Mouse (Mus musculus) brain, embryonic 14.5 days (tissue): ENCODE measurements around the gene Gen1. TPM values are rescaled to one million over a fixed set of nuclear protein-coding genes. Genes with fewer than 3 reads are reported as not detected.

Source experiments
- DNase-seq: peaks from one replicate; pipeline ENCODE4 v3.0.0-alpha.2; 2011; ENCODE audit warnings: low read depth
- CTCF ChIP-seq: fragments of 200-500 bp; IDR thresholded peaks from 2 replicates; pipeline ENCODE4 v1.5.1; 2012; ENCODE audit warnings: inconsistent platforms, mild to moderate bottlenecking, moderate library complexity, borderline replicate concordance; ENCODE audit not compliant: insufficient read depth, insufficient read length; ENCODE audit errors: extremely low read depth
- POLR2A ChIP-seq: fragments of 200-500 bp; IDR thresholded peaks from 2 replicates; pipeline ENCODE4 v1.6.1; 2012; ENCODE audit warnings: mild to moderate bottlenecking, inconsistent platforms, borderline replicate concordance; ENCODE audit not compliant: poor library complexity, insufficient read depth, insufficient read length, severe bottlenecking; ENCODE audit errors: extremely low read depth
- polyA plus RNA-seq: library from polyadenylated mRNA; depleted of rRNA; stranded (reverse); fragments of >200 nt; gene quantifications from 2 replicates; pipeline ENCODE4 v1.2.3, GENCODE M21; 2012

Gene Gen1
- polyA plus RNA-seq, 1 experiment = 2.3 TPM

DNA sequence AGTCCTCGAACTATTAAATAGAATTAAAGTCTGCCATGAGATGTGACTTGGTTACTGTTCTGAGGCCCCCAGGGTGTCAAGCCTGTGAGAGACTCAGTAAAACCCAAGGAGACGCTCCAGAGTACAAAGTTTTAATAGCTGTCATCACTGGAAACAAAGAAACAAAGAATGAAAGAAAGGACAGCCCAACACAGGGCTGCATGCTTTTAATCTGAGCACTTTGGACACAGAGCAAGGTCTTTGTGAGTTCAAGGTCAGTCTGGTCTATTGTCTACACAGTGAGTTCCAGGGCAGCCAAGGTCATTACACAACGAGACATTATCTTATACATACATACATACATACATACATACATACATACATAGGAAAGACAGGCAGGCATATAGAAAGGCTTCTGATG, 49.1 kb downstream of the Gen1 start:
- DNase-seq = no peak
- TF ChIP-seq CTCF (no peak), POLR2A (no peak)

DNA sequence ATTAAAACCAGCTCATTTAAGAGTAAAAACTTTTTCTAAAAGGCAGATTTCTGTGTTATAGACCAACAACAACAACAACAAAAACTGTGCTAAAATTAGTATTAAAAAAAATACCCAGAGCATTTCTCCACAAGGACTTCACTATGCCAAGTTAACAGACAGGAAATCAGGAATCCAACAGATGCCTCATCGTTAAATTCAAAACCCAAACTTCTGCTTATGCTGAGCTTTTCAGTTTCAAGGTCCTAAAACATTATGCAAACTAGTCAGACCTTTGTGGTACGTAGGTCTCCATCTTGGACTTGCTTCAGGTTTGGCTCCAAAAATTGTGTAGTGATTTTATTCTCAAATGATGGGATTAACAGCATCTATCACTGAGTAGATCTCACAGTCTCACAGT, 50.0 kb downstream of the Gen1 start:
- TF ChIP-seq CTCF = no peak
- TF ChIP-seq POLR2A = no peak
- DNase-seq = no peak

DNA sequence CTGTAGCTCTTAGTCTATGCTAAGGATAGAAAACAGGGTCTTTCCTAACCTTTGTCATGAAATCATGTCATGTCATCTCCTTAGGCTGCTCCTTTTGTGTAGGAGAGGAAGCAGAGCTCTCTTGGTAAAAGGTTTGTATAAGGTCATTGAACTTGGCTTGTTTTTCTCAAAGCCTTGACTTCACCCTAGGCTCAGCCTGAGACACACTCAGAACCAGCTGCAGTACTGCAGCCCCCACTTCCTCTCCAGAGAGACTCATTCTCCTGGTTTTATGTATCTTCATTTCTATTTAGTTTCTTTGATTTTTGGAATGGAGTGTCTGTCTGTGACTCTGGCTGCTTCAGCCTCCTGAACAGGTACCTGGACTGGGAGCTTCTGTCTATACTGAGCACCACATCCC, 50.8 kb downstream of the Gen1 start:
- no peak for DNase-seq
- no peak for TF ChIP-seq POLR2A
- no peak for TF ChIP-seq CTCF

DNA sequence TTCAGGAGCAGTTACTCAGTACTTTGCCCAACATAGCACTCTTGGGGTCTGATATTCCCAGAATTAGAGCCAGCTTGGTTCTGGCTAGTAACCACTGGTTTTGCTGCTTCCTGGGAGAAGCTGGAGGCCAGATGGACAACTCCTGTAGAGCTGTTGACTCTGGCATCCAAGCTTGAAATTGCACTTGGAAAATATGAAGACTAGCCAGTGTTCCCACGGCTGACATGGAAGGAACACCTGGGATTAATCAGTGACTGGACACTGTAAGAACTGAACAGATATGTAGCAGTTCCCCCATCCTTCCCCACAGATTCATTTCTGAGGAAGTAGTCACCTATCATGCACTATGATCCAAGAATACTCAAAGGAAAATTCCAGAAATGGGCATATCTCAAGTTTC, 52.7 kb downstream of the Gen1 start:
- DNase-seq = no peak
- TF ChIP-seq POLR2A (no peak), CTCF (no peak)

DNA sequence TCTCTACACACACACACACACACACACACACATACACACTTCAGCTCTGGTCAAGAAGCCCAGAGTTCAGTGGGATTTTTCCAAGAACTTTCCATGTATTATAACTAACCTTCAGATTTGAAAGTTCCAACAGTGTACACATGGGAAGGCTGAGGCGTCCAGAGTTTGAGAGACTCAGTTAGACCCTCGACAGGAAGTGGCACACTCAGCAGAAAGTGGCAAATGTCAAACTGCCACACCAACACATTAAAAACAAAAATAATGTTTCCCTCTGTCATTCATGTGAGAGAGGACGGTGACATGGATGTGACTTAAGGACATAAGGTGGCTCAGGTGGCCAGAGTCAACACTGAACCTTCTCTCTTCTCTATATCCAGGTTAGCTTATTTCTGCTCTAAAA, 55.2 kb downstream of the Gen1 start:
- TF ChIP-seq POLR2A (no peak), CTCF (no peak)
- DNase-seq = no peak

DNA sequence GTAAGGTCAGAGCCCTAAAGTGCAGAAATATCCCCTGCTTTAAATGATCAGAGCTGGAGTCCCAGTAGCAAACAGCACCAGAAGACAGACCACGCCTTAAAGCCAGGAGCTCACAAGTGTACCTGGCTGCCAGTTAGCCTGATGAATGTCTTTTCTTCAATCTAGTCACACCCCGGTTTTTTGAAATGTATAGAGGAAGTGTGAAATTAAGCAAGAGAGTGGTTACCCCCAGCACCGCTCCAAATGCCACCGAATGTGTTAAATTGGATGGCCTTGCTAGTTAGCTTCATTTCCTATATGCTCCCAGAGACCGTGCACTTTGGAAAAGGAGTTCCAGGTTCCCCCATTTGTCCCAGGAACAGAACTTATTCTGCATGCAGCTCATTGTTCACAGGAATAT, 56.0 kb downstream of the Gen1 start:
- TF ChIP-seq POLR2A (no peak), CTCF (no peak)
- DNase-seq = no peak

DNA sequence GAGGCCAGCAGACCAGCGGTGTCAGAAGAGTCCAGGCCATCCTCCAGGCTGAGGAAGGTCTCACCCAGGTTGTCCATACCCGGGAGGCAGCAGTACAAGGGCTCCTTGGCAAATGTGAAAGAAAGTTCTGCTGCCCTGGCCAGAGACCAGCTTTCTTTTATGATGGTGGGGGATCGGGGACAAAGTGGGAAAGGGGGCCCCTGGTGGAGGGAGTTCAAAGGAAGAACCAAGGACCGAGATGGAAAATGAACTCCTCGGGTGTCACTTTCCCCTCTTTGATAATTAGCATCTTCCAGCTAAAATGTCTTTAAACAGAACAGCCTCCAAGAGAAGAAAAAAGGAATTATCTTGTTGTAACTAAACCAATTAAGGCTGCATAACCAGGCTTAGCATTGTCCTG, 56.7 kb downstream of the Gen1 start, which contains the start of gene Msgn1:
Gene Msgn1, minus strand, starts transcription at position 101 of the 400 bp plus-strand sequence.
- TF ChIP-seq CTCF (no peak), POLR2A (no peak)
- DNase-seq = no peak

DNA sequence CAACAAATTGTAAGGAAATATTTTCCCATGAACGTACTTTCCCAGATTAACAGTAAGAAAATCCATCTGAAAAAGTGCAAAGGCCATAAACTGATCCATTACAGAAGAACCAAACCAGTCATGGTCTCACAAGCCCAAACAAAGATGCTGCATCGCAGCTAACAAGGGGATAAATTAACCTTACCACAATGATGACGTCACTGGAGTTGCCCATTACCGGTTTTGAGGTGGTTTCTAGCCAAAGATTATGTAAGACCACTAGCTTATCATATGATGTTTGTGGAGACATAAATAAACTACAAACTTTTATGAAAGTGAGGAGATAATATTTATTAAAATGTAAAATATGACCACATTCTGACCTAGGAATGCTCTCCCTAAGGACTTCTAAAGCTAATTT, 59.3 kb downstream of the Gen1 start:
- TF ChIP-seq POLR2A (no peak), CTCF (no peak)
- no peak for DNase-seq

DNA sequence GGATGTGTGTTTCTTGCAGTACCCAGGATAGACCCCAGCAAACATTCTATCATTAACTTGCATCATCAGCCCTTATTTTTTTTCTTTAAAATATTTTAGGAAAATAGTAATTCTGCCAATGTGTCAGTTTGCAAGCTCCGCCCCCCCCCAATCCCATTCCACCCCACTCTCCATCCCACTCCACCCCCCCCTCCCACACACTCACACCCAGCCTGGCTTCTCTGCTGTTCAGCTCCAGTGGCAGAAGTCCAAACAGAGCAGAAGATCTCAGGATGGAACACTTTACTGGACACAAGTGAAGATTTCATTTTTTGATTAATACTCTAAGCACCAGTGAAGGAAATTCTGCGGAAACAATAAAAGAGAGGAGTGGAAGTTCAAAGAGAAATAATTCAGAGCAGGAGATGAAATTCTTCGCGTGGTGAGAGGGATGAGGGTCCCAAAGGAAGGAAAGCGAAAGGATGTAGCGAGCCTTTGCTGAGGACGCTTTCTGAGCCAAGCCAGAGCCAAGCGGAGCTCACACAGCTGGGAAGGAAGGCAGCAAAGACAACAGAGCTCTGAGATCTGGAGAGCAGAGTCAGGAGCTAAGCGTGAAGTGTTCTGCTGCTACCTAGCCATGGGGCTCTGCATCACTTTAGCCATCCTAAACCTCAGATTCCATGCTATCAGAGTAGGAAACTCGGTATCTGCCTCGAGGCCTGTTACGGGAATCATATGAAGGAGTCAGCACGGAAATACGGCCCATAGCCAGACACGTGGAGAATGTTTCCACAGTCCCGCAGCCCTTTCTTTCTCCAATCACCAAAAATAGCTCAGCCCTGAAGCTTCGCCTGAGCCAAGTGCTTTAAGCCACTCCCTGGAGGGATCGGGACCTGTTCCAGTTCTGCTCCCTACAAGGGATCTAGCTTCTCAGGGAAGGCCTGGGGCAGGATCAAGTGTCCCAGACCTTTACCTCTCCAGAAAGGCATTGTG, 61.6 kb downstream of the Gen1 start:
- no peak for DNase-seq

DNA sequence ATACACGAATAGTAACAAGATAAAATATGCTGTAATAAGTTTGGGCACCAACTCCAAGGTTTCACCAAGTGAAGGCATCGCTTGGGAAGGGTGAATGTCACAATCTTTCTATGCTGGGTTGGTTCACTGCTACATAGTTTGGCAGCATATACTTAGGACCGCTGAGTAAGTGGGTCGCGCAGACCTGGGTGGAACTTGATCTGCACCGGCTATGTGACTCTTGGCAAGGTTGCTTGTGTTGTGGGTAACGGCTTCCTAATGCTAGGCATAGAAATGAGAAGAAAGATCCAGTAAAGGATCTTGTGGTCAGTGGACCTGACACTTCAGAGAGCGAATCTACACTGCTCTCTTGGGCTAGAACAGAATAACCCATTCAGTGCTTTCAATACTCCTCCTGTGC, 63.1 kb downstream of the Gen1 start:
- TF ChIP-seq CTCF = no peak
- DNase-seq = no peak

More for the DNA sequence above, 61.6 kb downstream of the Gen1 start:
- TF ChIP-seq POLR2A (no peak), CTCF (no peak)

DNA sequence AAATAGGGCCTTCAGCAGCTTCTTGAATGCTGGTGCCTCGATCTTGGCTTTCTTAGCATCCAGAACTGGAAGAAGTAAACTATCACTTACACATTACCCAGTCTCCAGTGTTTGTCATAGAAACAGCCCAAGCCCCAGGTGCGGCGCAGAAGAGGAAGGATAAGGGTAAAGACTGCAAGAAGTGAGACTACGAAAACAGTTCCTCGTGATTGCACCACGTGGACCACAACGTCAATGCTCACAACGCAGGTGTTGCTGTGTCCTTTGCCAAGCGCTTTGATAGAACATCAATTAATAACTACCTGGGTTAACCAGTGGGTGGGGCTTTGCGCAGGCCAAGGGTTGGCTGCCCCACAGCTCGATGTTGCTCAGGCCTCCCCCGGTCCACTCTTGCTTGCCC, 64.9 kb downstream of the Gen1 start:
- TF ChIP-seq POLR2A (no peak), CTCF (no peak)
- no peak for DNase-seq

DNA sequence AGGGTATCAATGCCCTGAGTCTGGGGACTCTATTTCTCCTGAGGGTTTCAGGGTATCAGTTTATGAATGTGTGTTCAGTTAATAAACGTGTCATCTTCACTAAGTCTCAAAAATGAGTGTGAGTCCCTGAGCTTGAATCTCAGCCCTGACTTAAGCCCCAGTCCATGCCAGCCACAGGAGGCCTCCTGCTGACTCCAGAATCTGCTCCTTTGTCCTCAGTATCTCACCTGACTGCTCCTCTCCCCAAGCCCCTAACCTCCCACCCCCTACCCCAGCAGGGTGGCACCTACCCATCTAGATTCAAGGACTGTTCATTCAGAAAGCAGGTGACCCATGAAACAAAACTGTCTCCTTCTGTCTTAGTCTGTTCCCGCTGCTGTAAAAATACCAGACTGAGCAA, 67.0 kb downstream of the Gen1 start:
- TF ChIP-seq CTCF = no peak
- TF ChIP-seq POLR2A = no peak
- no peak for DNase-seq

DNA sequence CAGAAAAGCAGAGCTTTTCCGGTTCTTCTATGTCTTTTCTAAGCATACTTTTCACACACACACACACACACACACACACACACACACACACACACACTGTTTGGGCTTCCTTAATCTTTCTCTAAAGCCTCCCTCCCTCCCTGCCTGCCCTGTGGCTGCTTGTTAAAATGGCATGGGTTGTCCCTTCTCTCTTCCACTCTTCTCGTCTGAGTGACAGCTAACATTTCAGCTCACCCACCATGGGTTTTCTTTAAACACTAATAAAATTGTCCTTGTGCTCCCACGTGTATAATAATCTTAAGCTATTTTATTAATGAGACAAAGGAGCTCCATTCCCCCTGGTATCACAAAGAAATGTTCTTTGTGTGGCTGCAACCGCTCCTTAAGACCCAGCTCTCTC, 67.6 kb downstream of the Gen1 start:
- no peak for TF ChIP-seq CTCF
- no peak for TF ChIP-seq POLR2A
- DNase-seq = peak; percentile 59
